Mouse (Mus musculus): ENCODE data around the gene Zfp784.

DNA sequence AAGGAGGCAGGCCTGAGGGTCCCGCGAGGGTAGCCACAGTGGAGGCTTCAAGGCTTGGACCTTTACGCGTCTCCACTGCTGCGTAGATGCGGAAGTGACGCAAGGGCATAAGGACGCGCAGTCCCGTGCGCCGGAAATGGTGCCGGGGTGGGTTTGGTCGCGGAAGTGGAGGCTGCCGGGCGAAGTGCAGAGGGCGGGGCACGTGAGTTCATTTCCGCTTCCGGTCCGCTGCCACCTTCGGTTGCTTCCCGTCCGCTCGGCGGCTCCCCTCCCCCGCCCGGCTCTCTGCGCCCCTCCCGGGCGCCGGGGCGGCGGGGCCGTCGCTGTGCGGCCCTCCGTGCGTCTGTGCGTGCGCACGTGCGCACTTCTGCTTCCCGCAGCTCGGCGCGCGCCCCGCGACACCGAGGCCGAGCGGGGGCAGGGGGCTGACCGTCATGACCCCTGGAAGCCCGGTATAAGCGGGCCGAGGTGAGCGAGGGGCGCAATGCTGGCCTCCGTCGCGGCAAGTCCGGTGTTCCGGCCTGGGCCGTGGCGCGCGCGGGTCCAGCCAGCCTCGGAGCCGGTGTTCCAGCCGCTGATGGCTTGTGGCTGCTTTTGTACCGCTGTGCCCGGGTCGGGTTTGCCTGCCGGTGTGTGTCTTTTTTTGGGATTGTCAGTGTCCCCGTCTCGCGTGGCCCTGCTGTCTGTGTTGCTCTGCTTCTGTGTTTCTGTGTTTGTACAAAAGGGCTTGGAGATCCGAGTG lies 41.9 kb upstream of the Zfp784 start, which contains the start of gene Epn1:
- TF ChIP-seq CTCF (IDR thresholded peaks at IDR 0.05 in 2 of 3, conservative IDR thresholded peaks at IDR 0.05 in 1 of 3; ENCODE audit: control insufficient read depth in 1 of 3, insufficient read depth in 1 of 3, low read depth in 2 of 3, low read length in 3 of 3, poor library complexity in 1 of 3, severe bottlenecking in 1 of 3): 0 out of 6 replicates have a peak, but pooled peaks of 1 of the 3 experiments have one; percentile 0
- no peak for TF ChIP-seq ZC3H11A (IDR thresholded peaks at IDR 0.05; ENCODE audit: low read depth, low read length)
- TF ChIP-seq POLR2A (IDR thresholded peaks at IDR 0.05; ENCODE audit: control insufficient read depth in 1 of 2, insufficient read depth in 1 of 2, low read depth in 1 of 2, low read length in 2 of 2, poor library complexity in 1 of 2): peak; percentile 64 to 73
- no peak for TF ChIP-seq E2F4 (IDR thresholded peaks at IDR 0.05; ENCODE audit: borderline replicate concordance, low read depth, low read length)
- no peak for TF ChIP-seq MEF2A (IDR thresholded peaks at IDR 0.05; ENCODE audit: extremely low read depth, insufficient replicate concordance, low read depth, low read length, poor library complexity, severe bottlenecking)
- TF ChIP-seq CHD2 (IDR thresholded peaks at IDR 0.05; ENCODE audit: low read length): no peak; the same call in 1 of the 2 replicates
